19 mouse cellular contexts compared by ENCODE assay signal in genomic region chr12:108917509-108917908, GRCm38 (mm10). TPM values are rescaled to one million over a fixed set of nuclear protein-coding genes. Genes with fewer than 3 reads are reported as not detected.
DNase-seq lines count a peak whose midpoint lies in the region; ATAC-seq lines count a peak whose summit lies in the region.
"Had no signal": no experiment of that assay in that cellular context is flagged by ENCODE, and none has a peak within 500 bp of the region (broad histone marks: within the 10 kb centered on the region; RNA-seq: fewer than 3 reads in every experiment).

No protein-coding gene starts in this region.

- no peaks in the 10 kb centered on the region for H3K27me3 ChIP-seq in neural tube, embryonic 11.5 days (ENCODE audit: control insufficient read depth, insufficient read depth, low read length)
- H3K27me3 ChIP-seq in hindbrain, embryonic 12.5 days, result no peaks in the 10 kb centered on the region; the same call in 1 of the 2 replicates
- H3K27me3 ChIP-seq: embryonic facial prominence, embryonic 12.5 days; kidney, embryonic 15.5 days; liver, embryonic 15.5 days had no signal

- H3K4me2 ChIP-seq in neural tube, embryonic 11.5 days (ENCODE audit: low read depth), result no peak overlapping the region
- H3K4me2 ChIP-seq in hindbrain, embryonic 12.5 days (replicated peaks), result no peak overlapping the region
- H3K4me2 ChIP-seq: embryonic facial prominence, embryonic 12.5 days; kidney, embryonic 15.5 days; liver, embryonic 15.5 days had no signal

- H3K27ac ChIP-seq in neural tube, embryonic 11.5 days (ENCODE audit: low read depth, low read length), result 0 out of 2 replicates have a peak overlapping the region, but pooled peaks have one; percentile 20
- H3K27ac ChIP-seq in hindbrain, embryonic 12.5 days, result peak overlapping the region; percentile 57
- H3K27ac ChIP-seq: heart, embryonic 10.5 days; kidney, embryonic 15.5 days; liver, embryonic 15.5 days had no signal

- WGBS in neural tube, embryonic 11.5 days, result 73% methylated on average over 9 of the region's 9 CpGs
- 43% methylated on average over 9 of the region's 9 CpGs for WGBS in hindbrain, embryonic 12.5 days

- H3K4me3 ChIP-seq in neural tube, embryonic 11.5 days (ENCODE audit: low read depth, low read length), result no peak overlapping the region
- H3K4me3 ChIP-seq in hindbrain, embryonic 12.5 days, result no peak overlapping the region
- H3K4me3 ChIP-seq: embryonic facial prominence, embryonic 12.5 days; heart, embryonic 10.5 days; kidney, embryonic 15.5 days; liver, embryonic 15.5 days; myocyte had no signal

- no peak overlapping the region; the same call in 1 of the 2 replicates for H3K9ac ChIP-seq in neural tube, embryonic 11.5 days (ENCODE audit: low read length)
- H3K9ac ChIP-seq in hindbrain, embryonic 12.5 days, result no peak overlapping the region
- H3K9ac ChIP-seq: embryonic facial prominence, embryonic 12.5 days; kidney, embryonic 15.5 days; liver, embryonic 15.5 days had no signal

- no peaks in the 10 kb centered on the region for H3K36me3 ChIP-seq in neural tube, embryonic 11.5 days (ENCODE audit: control insufficient read depth, insufficient read depth, low read length)
- no peaks in the 10 kb centered on the region for H3K36me3 ChIP-seq in hindbrain, embryonic 12.5 days
- H3K36me3 ChIP-seq: embryonic facial prominence, embryonic 12.5 days; heart, embryonic 10.5 days; kidney, embryonic 15.5 days; liver, embryonic 15.5 days had no signal

- no peak for ATAC-seq in neural tube, embryonic 11.5 days (ENCODE audit: insufficient read depth, low FRiP score, low TSS enrichment)
- ATAC-seq in hindbrain, embryonic 12.5 days (ENCODE audit: low FRiP score), result peak; percentile 37; the same call in 1 of the 2 replicates
- ATAC-seq in megakaryocyte progenitor cell, adult 5-6 weeks (replicated peaks; ENCODE audit: poor library complexity), result peak; percentile 25; the same call in 1 of the 2 replicates
- ATAC-seq: lung, postnatal 0 days had no signal

- peaks cover 34% of the 10 kb centered on the region for H3K4me1 ChIP-seq in neural tube, embryonic 11.5 days (ENCODE audit: control insufficient read depth, insufficient read depth, low read length)
- H3K4me1 ChIP-seq in hindbrain, embryonic 12.5 days, result peaks cover 63% of the 10 kb centered on the region

- no peaks in the 10 kb centered on the region for H3K9me3 ChIP-seq in neural tube, embryonic 11.5 days (ENCODE audit: control insufficient read depth, low read length)
- no peaks in the 10 kb centered on the region for H3K9me3 ChIP-seq in hindbrain, embryonic 12.5 days (replicated peaks)
- H3K9me3 ChIP-seq: embryonic facial prominence, embryonic 12.5 days; heart, embryonic 10.5 days; kidney, embryonic 15.5 days; liver, embryonic 15.5 days had no signal

- DNase-seq in neural tube, embryonic 11.5 days (ENCODE audit: low spot score), result no peak
- DNase-seq in neural tube, embryonic 10.5 days (ENCODE audit: extremely low spot score, low spot score), result no peak
- DNase-seq in Muller cell, postnatal 12 days (ENCODE audit: inconsistent ontology term), result no peak
- DNase-seq in cerebellum, adult 18-20 months, result no peak
- no peak for DNase-seq in left cerebral cortex, adult 8-10 months (ENCODE audit: low spot score in 2 of 2)
- DNase-seq: cerebellum, adult 11-12 months; heart, postnatal 10 days; layer of hippocampus, postnatal 36 days; left cerebral cortex, postnatal 4 days; right cerebral cortex, postnatal 4 days; thymus, postnatal 36 days had no signal

RNA-seq across cellular contexts. Expression of gene Wars, which starts 23.5 kb away (rescaled TPM):
- polyA plus RNA-seq in neural tube, embryonic 11.5 days (2014; fragmentation: Nextera tagmentation; extraction: Ambion mirVana), result 139 and 148 TPM in 2 replicates
- 111 and 113 TPM in 2 replicates for polyA plus RNA-seq in hindbrain, embryonic 12.5 days (2016; fragmentation: Nextera tagmentation; extraction: Ambion mirVana)
- 25.1 and 32.0 TPM in 2 replicates for total RNA-seq in megakaryocyte progenitor cell, adult 5-6 weeks (2015)
- 53.3 and 59.3 TPM in 2 replicates for total RNA-seq in megakaryocyte progenitor cell, adult 5-6 weeks (2017)
- 10 to 100 TPM; 76.5 to 92.1 (median 83.0) TPM for total RNA-seq in left cerebral cortex, adult 8-10 months (2022)

RNA-seq across cellular contexts. Expression of gene Wdr25, which starts 24.1 kb away (rescaled TPM):
- polyA plus RNA-seq in neural tube, embryonic 11.5 days (2014; fragmentation: Nextera tagmentation; extraction: Ambion mirVana), result 5.2 TPM in 2 replicates
- 8.1 and 9.7 TPM in 2 replicates for polyA plus RNA-seq in hindbrain, embryonic 12.5 days (2016; fragmentation: Nextera tagmentation; extraction: Ambion mirVana)
- total RNA-seq in megakaryocyte progenitor cell, adult 5-6 weeks (2015), result 2.1 and 3.0 TPM in 2 replicates
- total RNA-seq in megakaryocyte progenitor cell, adult 5-6 weeks (2017), result 3.9 and 4.7 TPM in 2 replicates
- 10 to 100 TPM in 2 of 4 experiments, 1 to 10 TPM in 2; 7.9 to 12.9 (median 10.2) TPM for total RNA-seq in left cerebral cortex, adult 8-10 months (2022)
